Mouse (Mus musculus) testis, adult 2 months (tissue): ENCODE measurements at regions not wholly inside any gene's neighbourhood (a gene's known extent, or its start where the extent isn't known, plus 50 kb on each side); places are given as distances from the start of the nearest gene placed in this dataset.
"Not testable (repeated sequence)": the region's sequence is repeated elsewhere in the genome, so short reads cannot be mapped to it uniquely, and the experiment has no call there.

ENCODE experiments used
- H3K27ac ChIP-seq: fragments of 200-500 bp; 2 replicates; pipeline ENCODE4 v1.5.1; 2012; ENCODE audit warnings: low read depth, low read length; ENCODE audit not compliant: control insufficient read depth, insufficient read depth
- H3K27me3 ChIP-seq: fragments of 200-500 bp; 2 replicates; pipeline ENCODE4 v1.6.1; 2012; ENCODE audit warnings: mild to moderate bottlenecking, low read length, moderate library complexity; ENCODE audit not compliant: control insufficient read depth, insufficient read depth
- H3K36me3 ChIP-seq: fragments of 200-500 bp; 2 replicates; pipeline ENCODE4 v1.6.1; 2012; ENCODE audit warnings: mild to moderate bottlenecking, low read length; ENCODE audit not compliant: control insufficient read depth, insufficient read depth
- H3K4me1 ChIP-seq: fragments of 200-500 bp; 2 replicates; pipeline ENCODE4 v1.6.1; 2012; ENCODE audit warnings: low read length; ENCODE audit not compliant: control insufficient read depth, insufficient read depth
- H3K4me3 ChIP-seq: fragments of 200-500 bp; 2 replicates; pipeline ENCODE4 v1.5.1; 2012; ENCODE audit warnings: low read depth, mild to moderate bottlenecking, low read length, moderate library complexity, mixed read lengths; ENCODE audit not compliant: control insufficient read depth
- CTCF ChIP-seq: fragments of 200-500 bp; IDR thresholded peaks from 2 replicates; pipeline ENCODE4 v1.5.1; 2012; ENCODE audit warnings: low read depth, mild to moderate bottlenecking, inconsistent platforms, low read length, moderate library complexity; ENCODE audit not compliant: control insufficient read depth, insufficient read depth, insufficient replicate concordance
- POLR2A ChIP-seq: fragments of 200-500 bp; IDR thresholded peaks from 2 replicates; pipeline ENCODE4 v1.6.1; 2012; ENCODE audit warnings: low read depth, mild to moderate bottlenecking, inconsistent platforms, low read length, moderate library complexity; ENCODE audit not compliant: control insufficient read depth

GRCm38 (mm10) chrX:12296264-12297053 is 136.3 kb upstream of the Bcor start:
- Histone ChIP-seq H3K36me3 (no peaks in the 10 kb centered on the region), H3K4me3 (no peak overlapping the region), H3K27me3 (no peaks in the 10 kb centered on the region), H3K4me1 (no peaks in the 10 kb centered on the region), H3K27ac (no peak overlapping the region)
- no peak for TF ChIP-seq CTCF
- TF ChIP-seq POLR2A = no peak

- H3K27me3 ChIP-seq = no peaks in the 10 kb centered on the region
- H3K36me3 ChIP-seq = no peaks in the 10 kb centered on the region
- no peak overlapping the region for H3K27ac ChIP-seq
- H3K4me3 ChIP-seq = no peak overlapping the region
- no peaks in the 10 kb centered on the region for H3K4me1 ChIP-seq
- TF ChIP-seq POLR2A (no peak), CTCF (no peak)
Measured at GRCm38 (mm10) chrX:12298609-12299008, 138.5 kb upstream of the Bcor start.

DNA sequence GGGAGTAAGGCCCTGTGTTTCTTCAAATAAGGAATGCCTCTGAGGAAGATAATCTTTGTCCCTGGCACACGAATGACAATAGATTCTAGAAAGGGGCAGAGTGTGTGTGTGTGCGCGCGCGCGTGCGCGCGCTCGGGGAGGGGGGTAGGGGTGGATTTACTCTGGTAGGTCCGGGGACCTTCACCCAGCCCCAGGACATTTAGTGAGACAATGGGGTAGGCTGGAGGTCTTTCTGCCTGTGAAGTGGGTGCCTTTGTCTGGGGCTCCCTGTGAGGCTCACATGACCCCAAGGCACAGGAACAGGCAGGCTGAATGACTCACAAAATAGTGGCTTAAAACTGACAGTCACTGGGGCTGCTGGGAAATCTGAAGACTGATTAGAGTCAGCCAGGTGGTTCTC is 139.1 kb upstream of the Bcor start:
- Histone ChIP-seq H3K4me1 (no peaks in the 10 kb centered on the region), H3K27me3 (no peaks in the 10 kb centered on the region), H3K4me3 (no peak overlapping the region), H3K27ac (no peak overlapping the region), H3K36me3 (no peaks in the 10 kb centered on the region)
- TF ChIP-seq CTCF = no peak

GRCm38 (mm10) chrX:12304678-12305077 is 144.5 kb upstream of the Bcor start:
- no peak for TF ChIP-seq CTCF
- no peak for TF ChIP-seq POLR2A
- H3K36me3 ChIP-seq = no peaks in the 10 kb centered on the region
- H3K4me1 ChIP-seq = no peaks in the 10 kb centered on the region
- H3K4me3 ChIP-seq = no peak overlapping the region
- H3K27ac ChIP-seq = no peak overlapping the region
- H3K27me3 ChIP-seq = no peaks in the 10 kb centered on the region

- Histone ChIP-seq H3K27ac (no peak overlapping the region), H3K4me3 (no peak overlapping the region), H3K27me3 (no peaks in the 10 kb centered on the region), H3K36me3 (no peaks in the 10 kb centered on the region), H3K4me1 (no peaks in the 10 kb centered on the region)
- TF ChIP-seq CTCF = no peak
- no peak for TF ChIP-seq POLR2A
Measured at GRCm38 (mm10) chrX:12306940-12307339, 146.8 kb upstream of the Bcor start.

DNA sequence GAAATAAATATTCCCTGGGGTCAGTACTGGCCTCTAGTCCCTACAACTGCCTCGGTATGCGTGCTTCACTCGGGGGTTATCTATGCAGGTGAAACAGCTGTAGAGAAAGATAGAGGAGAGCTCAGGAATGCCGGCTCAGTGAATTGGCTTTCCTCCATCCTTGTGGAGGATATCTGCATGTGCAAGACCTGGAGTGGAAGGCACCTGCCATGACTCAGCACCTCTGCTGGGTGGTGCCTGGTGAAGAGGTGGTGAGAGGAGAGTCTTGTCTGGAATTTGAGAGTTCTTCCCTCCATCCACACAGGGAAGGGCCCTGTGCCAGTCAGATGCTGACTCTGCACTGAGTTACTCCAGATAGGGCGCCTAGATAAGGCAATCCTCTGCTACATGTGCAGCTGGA is 152.4 kb upstream of the Bcor start:
- Histone ChIP-seq H3K4me3 (no peak overlapping the region), H3K4me1 (no peaks in the 10 kb centered on the region), H3K27me3 (no peaks in the 10 kb centered on the region), H3K27ac (no peak overlapping the region), H3K36me3 (no peaks in the 10 kb centered on the region)
- TF ChIP-seq POLR2A (no peak), CTCF (no peak)

DNA sequence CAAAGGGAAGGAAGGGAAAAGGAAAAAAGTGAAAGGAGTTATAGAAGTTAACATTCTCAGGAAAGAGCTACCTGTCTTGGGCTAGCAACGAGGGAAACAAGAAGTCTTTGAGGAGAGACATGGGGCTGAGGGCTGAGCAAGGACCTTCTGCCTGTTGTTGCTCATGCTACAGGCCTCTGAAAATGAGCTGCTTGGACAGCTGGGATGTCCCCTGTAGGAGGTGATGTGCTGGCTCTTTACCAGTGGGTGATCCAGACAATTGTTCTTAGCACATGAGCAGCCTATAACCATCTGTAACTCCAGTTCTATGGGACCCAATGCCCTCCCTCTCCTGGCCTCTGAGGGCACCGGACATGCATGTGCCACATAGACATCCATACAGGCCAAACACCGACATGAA is 155.5 kb upstream of the Bcor start:
- no peak overlapping the region for H3K27ac ChIP-seq
- no peaks in the 10 kb centered on the region for H3K27me3 ChIP-seq
- H3K36me3 ChIP-seq = no peaks in the 10 kb centered on the region
- TF ChIP-seq CTCF (no peak), POLR2A (no peak)
- H3K4me1 ChIP-seq = no peaks in the 10 kb centered on the region
- no peak overlapping the region for H3K4me3 ChIP-seq

DNA sequence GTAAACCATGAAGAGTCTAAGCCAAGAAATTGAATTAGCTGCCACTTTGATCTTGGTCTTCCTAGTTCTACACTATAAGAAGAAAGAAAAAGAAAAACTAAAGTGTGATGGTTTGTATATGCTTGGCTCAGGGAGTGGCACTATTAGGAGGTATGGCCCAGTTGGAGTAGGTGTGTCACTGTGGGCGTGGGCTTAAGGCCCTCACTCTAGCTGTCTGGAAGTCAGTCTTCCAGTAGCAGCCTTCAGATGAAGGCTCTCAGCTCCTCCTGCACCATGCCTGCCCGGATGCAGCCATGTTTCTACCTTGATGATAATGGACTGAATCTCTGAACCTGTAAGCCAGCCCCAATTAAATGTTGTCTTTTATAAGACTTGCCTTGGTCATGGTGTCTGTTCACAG is 157.3 kb upstream of the Bcor start:
- not testable (repeated sequence) for H3K27me3 ChIP-seq, H3K36me3 ChIP-seq

More for the DNA sequence above, 157.3 kb upstream of the Bcor start:
- H3K27ac ChIP-seq, H3K4me3 ChIP-seq, H3K4me1 ChIP-seq: not testable (repeated sequence)
